Mouse (Mus musculus) 416B (cell line): ENCODE results near the gene Hs3st6.

Experiments
- DNase-seq: peaks from one replicate; pipeline ENCODE4 v3.0.0; 2011; ENCODE audit warnings: low read depth

The Hs3st6 gene

DNA sequence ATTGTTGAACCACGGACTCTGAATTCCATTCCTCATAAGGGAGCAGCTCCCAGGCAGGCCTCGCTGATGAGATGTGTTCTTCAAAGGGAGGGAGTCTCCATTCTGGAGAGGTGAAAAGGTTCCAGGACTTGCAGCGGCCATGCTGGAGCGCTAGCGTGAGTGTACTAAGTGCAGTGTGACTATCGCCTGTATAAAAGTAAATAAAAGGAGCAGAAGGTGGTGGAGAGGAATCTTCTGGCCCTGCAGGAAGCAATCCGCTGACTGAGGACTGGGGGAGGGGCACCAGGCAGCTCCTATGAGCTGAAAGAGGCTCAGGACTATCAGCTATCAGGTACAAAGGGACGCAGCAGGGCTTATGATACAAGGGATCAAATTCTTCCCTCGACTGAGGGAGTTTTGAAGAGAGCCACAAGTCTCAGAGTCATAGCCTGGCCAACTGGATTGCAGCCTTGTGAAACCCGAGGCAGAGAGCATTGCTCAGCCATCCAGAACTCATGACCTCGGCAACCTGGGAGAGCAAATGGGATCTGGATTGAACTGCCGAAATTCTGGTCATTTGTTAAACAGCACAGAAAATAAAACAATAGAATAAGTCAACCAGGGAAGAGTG lies 13.6 kb downstream of the Hs3st6 start:
- no peak for DNase-seq

DNA sequence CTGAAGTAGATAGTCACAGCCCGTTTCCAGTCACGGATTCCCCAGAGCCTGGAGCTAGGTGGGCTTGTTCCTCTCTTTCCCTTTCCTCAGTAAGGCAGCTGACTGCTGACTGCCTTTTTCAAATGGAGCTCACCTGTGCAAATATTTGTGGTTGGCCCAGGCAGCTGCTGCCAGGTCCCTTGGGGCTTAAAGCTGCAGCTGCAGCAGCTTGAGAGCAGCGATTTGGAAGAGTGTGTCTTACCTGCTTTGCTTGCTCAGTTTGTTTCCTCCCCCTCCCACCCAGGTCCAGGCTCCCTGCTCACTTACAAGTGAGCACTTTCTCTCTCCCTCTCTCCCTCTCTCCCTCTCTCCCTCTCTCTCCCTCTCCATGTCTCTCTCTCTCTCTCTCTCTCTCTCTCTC lies 16.4 kb downstream of the Hs3st6 start:
- DNase-seq, result no peak

DNA sequence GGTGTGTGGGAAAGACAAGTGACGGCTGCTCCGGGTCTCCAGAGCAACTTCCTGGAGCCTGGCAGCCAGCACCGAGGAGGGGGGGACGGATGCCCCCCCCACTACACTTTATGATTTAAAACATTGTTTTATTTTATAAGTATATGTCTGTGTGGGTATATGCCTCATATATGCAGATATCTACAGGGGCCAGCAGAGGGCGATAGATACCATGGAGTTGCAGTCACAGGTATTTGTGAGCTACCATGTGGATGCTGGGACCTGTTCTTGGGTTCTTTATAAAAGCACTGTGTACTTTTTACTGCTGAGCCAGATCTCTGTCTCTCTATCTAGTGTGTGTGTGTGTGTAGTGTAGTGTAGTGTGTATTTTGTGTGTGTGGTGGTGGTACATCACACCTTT lies 20.5 kb downstream of the Hs3st6 start:
- DNase-seq, result peak; percentile 41

DNA sequence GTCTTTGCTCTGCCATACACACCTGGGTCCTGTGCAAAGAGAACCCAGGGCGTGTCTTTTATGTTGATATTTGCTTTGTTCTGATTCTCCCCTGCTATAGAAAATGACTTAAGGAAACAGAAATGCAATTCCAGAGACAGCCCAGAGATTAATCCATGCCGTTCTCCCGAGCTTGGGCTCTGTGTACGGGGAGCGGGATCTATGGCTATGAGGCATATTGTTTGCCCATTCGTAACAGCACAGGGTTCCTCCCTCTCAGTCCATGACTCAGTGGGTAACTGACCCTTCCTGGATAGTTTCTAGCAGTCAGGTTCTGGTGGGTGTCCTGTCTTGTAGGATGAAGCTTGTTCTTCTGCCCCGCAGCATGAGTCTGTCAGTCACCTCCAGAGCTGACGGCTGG lies 22.4 kb downstream of the Hs3st6 start:
- no peak for DNase-seq

DNA sequence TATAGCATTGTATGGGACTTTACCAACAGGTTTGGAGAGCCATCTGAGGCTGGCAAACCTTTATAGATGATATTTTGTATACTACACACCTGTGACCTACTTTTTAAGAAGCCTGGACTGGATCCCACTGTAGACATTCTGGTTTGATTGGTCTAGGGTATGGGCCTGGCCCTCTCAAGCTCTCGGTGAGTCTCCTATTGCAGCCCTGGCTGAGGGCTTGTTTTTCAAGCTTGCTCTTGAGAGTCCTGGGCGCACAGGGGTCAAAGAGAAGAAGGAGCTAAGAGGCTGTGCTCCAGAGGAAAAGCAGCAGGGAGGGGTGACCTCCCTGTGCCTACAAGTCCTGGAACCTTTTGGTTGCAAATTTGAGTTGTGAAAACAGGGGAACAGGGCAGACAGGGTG lies 24.3 kb downstream of the Hs3st6 start:
- DNase-seq, result no peak

DNA sequence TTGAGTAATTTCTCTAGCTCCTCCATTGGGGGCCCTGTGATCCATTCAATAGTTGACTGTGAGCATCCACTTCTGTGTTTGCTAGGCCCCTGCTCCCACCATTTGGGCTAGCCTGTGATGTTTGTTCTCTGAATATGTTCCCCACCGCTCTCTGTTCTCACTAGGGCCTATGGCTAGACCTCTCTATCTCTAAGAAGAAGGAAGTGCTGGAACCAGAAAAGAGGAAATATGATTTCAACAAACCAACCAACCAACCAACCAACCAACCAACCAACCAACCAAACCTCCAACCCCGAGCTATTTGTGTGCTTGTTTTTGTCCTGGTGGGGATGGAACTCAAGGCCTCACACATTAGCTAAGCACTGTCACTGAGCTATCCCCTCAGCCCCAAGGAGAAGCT lies 28.0 kb downstream of the Hs3st6 start:
- peak; percentile 48 for DNase-seq

DNA sequence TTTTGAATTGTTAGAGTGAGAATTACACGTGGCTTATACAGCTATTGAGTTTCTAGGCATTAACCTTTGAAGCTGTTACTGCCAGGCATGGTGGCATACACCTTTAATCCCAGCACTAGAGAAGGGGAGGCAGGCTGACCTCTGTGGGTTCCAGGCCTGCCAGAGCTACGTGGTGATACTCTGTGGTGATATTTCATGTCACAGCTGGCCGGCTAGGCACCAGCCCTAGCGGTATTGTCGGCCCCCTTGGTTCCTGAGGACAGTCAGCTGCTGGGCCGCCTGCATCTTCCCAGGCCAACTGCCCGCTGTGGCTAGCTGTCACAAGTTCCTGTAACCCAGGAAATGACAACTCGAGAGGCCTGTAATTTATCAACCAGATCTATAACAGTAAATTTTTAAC lies 39.4 kb downstream of the Hs3st6 start:
- no peak for DNase-seq

DNA sequence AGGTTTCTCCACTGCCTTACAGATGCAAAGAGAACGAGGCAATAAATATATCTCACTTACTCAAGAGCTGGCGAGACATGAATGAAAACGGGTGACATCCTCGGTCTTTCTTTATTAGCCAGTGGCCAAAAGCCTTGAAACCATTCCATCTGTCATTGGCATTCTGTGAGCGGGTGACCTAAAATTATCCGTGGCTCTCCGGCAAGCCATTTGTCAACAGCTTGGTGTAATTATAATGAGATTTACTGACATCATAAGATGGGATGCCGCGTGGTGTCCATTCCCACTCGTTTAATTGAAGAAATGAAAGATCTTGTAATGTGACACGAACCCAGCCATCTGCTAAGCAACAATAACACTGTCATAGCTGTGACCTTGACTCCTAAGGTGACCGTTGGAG lies 42.0 kb downstream of the Hs3st6 start:
- DNase-seq, result no peak

DNA sequence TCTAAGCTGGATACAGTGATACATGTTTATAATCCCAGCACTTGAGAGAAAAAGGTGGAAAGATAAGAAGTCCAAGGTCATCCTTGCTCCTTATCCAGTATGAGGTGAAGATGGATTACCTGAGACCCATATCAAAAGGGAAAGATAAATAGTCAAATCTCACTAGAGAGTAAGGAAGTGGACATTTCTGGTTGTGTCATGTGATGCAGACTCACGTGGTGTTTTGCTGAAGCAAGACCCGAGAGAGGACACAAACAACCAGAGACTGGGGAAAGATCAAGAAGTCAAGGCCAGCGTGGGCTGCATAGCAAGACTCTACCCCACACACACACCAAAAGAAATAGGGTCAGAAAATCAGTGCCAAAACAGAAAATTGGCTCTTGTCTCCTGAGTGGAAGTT lies 44.2 kb downstream of the Hs3st6 start:
- peak; percentile 45 for DNase-seq

DNA sequence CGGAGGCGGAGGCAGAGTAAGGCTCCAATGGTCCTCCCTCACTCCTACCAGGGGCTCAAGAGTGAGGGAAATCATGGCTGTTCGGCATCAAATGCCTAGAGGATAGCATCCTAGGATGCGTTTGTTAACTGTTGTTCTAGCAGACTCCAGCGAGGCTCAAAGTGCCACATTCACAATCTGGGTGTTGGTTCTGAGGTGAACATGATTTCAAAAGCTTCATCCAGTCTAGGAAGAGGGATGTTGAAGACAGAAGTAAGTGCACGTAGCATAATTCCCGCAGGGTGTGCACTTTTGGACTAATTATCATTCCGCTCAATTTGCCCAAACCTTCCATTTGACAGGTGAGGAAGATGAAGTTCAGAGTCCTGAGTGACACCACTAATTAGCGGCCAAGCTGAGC lies 45.4 kb downstream of the Hs3st6 start:
- DNase-seq, result no peak

DNA sequence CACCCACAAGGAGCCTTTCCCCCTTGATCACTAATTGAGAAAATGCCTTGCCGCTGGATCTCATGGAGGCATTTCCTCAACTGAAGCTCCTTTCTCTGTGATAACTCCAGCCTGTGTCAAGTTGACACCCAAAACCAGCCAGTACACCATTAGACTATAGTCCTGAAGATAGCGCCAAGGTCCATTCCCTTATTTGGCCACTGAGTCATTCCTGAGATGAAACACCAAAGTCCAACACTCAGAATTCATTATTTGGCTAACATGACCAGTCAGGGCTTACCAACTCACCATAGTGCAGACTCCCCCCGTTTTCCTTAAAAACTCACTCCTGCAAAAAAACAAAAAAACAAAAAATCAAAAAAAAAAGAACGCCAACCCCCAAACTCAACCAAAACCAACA lies 46.7 kb downstream of the Hs3st6 start:
- no peak for DNase-seq

DNA sequence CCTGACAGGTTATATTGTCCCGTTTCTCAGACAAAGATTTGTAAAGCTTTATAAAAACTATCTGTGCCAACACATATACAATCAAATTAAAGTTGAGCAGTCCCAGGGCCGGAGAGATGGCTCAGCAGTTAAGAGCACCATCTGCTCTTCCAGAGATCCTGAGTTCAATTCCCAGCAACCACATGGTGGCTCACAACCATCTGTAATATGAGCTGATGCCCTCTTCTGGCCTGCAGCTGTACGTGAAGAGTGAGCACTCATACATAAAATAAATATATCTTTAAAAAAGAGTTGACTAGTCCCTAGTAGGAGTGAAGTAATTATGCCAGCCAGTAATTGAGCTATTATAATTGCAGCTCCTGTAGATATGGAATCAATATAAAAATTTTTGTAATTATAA lies 47.7 kb downstream of the Hs3st6 start:
- DNase-seq, result no peak

DNA sequence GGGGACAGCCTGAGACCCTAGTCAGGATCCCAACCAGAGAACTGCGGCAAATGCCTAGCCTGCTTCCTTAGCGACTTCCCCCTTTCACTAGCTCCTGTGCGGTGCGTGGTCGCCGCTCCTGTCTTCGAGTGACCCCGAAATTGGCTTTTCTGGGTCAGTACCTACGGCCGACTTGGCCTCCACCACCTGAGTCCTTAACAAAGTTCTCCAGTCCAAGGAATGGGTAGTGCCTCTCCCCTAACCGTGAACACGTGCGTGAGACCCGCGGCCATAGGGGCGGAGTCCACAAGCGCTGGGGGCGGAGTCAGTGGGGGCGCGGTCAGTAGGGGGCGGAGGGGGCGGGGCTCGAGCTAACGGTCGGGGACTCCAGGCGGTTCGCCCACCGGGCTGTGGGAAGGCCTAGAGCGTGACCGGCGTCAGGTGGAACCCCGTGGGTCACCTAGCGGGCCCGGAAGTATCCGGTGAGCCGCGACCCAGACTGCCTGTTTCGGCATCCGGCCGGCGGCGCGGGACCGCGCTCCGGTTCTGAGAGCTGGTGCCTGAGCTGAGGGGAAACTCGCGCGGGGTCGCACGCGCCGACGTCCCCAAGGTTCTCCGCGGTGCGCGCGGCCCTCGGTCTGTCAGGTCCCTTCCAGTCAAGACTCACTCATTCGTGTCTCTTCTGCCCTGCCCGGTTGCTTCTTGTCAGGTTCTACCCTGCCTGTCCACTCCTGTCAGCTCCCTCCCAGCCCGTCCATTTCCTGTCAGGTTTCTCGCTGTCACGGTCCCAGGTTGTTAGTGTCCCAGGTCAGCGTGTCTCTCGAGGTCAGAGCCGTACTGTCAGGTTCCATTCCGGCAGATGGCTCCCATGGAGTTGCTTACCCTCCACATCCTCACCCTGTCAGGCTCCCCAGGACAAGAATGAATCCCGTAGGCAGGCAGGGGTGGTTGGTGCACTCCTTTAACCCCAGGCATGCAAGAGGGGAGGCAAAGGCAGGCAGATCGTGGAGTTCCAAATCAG lies 51.5 kb downstream of the Hs3st6 start, which contains the start of gene Meiob:
Gene Meiob, plus strand, starts transcription at position 338 of the 1,000 bp plus-strand sequence.
- peak; percentile 85 for DNase-seq
